Mouse (Mus musculus): ENCODE results near the gene Dnaja4. TPM values are rescaled to one million over a fixed set of nuclear protein-coding genes. Genes with fewer than 3 reads are reported as not detected.

The Dnaja4 gene
- polyA plus RNA-seq, 1 experiment from 2014 or later, result 5.5 TPM

GRCm38 (mm10) chr9:54707288-54707999 is 8.8 kb downstream of the Dnaja4 start:
- H3K27ac ChIP-seq (ENCODE audit: low read depth, low read length), result peak overlapping the region; percentile 63; the same call in 1 of the 2 replicates
- no peak overlapping the region for H3K9ac ChIP-seq (ENCODE audit: low read length)
- no peak overlapping the region for H3K4me3 ChIP-seq (ENCODE audit: low read depth, low read length)
- ATAC-seq, result peak; percentile 85
- peaks cover 4% of the 10 kb centered on the region; the same call in 1 of the 2 replicates for H3K4me1 ChIP-seq (ENCODE audit: control insufficient read depth, insufficient read depth, low read length)
- peaks cover 14% of the 10 kb centered on the region for H3K36me3 ChIP-seq (ENCODE audit: control insufficient read depth, insufficient read depth, low read length)
- H3K9me3 ChIP-seq (replicated peaks; ENCODE audit: control insufficient read depth, low read length), result no peaks in the 10 kb centered on the region
- H3K27me3 ChIP-seq (replicated peaks; ENCODE audit: control insufficient read depth, insufficient read depth, low read length), result no peaks in the 10 kb centered on the region
- WGBS, result 13% methylated on average over 8 of the region's 8 CpGs
- peak; percentile 81 for DNase-seq (ENCODE audit: low spot score)
- H3K4me2 ChIP-seq (ENCODE audit: low read length), result no peak overlapping the region

- DNase-seq (ENCODE audit: low spot score), result no peak
- no peaks in the 10 kb centered on the region for H3K27me3 ChIP-seq (replicated peaks; ENCODE audit: control insufficient read depth, insufficient read depth, low read length)
- H3K4me1 ChIP-seq (ENCODE audit: control insufficient read depth, insufficient read depth, low read length), result peaks cover 4% of the 10 kb centered on the region; the same call in 1 of the 2 replicates
- peak overlapping the region; percentile 63; the same call in 1 of the 2 replicates for H3K27ac ChIP-seq (ENCODE audit: low read depth, low read length)
- no peak overlapping the region for H3K9ac ChIP-seq (ENCODE audit: low read length)
- no peak overlapping the region for H3K4me3 ChIP-seq (ENCODE audit: low read depth, low read length)
- no peak overlapping the region for H3K4me2 ChIP-seq (ENCODE audit: low read length)
- H3K9me3 ChIP-seq (replicated peaks; ENCODE audit: control insufficient read depth, low read length), result no peaks in the 10 kb centered on the region
- WGBS, result 86% methylated on average over 5 of the region's 5 CpGs
- no peak for ATAC-seq
- H3K36me3 ChIP-seq (ENCODE audit: control insufficient read depth, insufficient read depth, low read length), result peaks cover 18% of the 10 kb centered on the region
Measured at GRCm38 (mm10) chr9:54708085-54708484, 9.4 kb downstream of the Dnaja4 start.

DNA sequence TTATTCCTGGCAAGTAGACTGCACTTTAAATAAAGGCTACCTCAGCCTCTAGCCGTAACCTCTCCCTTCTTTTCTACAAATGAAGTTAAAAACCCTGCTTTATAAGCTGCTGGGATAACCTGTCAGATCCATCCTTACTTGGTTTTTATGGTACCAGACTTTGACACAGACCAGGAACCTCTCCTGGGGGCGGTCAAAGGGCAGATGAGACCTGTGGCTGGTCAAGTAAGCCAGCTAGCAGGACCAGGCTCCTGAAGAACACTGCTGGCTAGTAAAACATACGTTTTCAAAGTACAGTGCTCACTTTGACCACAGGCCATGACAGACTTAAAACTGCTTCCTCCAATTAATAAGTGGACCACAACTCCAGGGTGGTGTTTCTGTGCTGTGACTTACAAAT is 17.1 kb downstream of the Dnaja4 start:
- ATAC-seq, result no peak
- Histone ChIP-seq H3K27ac (ENCODE audit: low read depth, low read length) (no peak overlapping the region), H3K9ac (ENCODE audit: low read length) (no peak overlapping the region), H3K27me3 (replicated peaks; ENCODE audit: control insufficient read depth, insufficient read depth, low read length) (no peaks in the 10 kb centered on the region), H3K4me3 (ENCODE audit: low read depth, low read length) (no peak overlapping the region), H3K4me1 (ENCODE audit: control insufficient read depth, insufficient read depth, low read length) (no peaks in the 10 kb centered on the region), H3K4me2 (ENCODE audit: low read length) (no peak overlapping the region), H3K9me3 (replicated peaks; ENCODE audit: control insufficient read depth, low read length) (no peaks in the 10 kb centered on the region), H3K36me3 (ENCODE audit: control insufficient read depth, insufficient read depth, low read length) (peaks cover 83% of the 10 kb centered on the region)
- 94% methylated on average over 3 of the region's 3 CpGs for WGBS
- no peak for DNase-seq (ENCODE audit: low spot score)

DNA sequence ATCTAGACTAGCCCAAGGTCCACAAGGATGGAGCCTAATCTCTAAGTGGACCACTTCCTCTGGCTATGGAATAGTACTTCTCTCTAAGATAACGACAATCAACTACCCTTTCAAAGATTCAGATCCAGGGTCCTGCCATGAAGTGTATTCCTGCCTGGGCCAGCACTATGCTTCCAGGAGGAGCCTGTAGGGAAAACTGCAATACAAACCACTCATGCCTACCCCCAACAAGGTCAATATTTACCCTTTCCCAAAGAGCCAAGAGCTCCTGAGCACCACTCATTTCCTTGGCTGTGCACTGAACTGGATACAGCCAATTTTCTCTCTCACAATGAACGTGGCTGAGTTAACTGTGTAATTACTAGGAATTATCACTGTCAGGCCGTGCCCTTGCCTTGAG is 18.9 kb downstream of the Dnaja4 start:
- WGBS, result 76% methylated on average over 3 of the region's 3 CpGs

GRCm38 (mm10) chr9:54722156-54722555 is 23.5 kb downstream of the Dnaja4 start:
- no peak overlapping the region for H3K9ac ChIP-seq (ENCODE audit: low read length)
- no peak for ATAC-seq
- no peak overlapping the region for H3K4me3 ChIP-seq (ENCODE audit: low read depth, low read length)
- no peak overlapping the region for H3K27ac ChIP-seq (ENCODE audit: low read depth, low read length)
- peaks cover 96% of the 10 kb centered on the region for H3K36me3 ChIP-seq (ENCODE audit: control insufficient read depth, insufficient read depth, low read length)
- no peak for DNase-seq (ENCODE audit: low spot score)
- H3K9me3 ChIP-seq (replicated peaks; ENCODE audit: control insufficient read depth, low read length), result no peaks in the 10 kb centered on the region
- H3K27me3 ChIP-seq (replicated peaks; ENCODE audit: control insufficient read depth, insufficient read depth, low read length), result no peaks in the 10 kb centered on the region
- H3K4me1 ChIP-seq (ENCODE audit: control insufficient read depth, insufficient read depth, low read length), result no peaks in the 10 kb centered on the region
- WGBS, result 79% methylated on average over 7 of the region's 7 CpGs
- no peak overlapping the region for H3K4me2 ChIP-seq (ENCODE audit: low read length)

More for the DNA sequence above, 18.9 kb downstream of the Dnaja4 start:
- Histone ChIP-seq H3K4me3 (ENCODE audit: low read depth, low read length) (no peak overlapping the region), H3K36me3 (ENCODE audit: control insufficient read depth, insufficient read depth, low read length) (peaks cover 92% of the 10 kb centered on the region), H3K27me3 (replicated peaks; ENCODE audit: control insufficient read depth, insufficient read depth, low read length) (no peaks in the 10 kb centered on the region), H3K27ac (ENCODE audit: low read depth, low read length) (no peak overlapping the region), H3K9me3 (replicated peaks; ENCODE audit: control insufficient read depth, low read length) (no peaks in the 10 kb centered on the region), H3K9ac (ENCODE audit: low read length) (no peak overlapping the region), H3K4me2 (ENCODE audit: low read length) (no peak overlapping the region), H3K4me1 (ENCODE audit: control insufficient read depth, insufficient read depth, low read length) (no peaks in the 10 kb centered on the region)
- DNase-seq (ENCODE audit: low spot score) (no peak), ATAC-seq (no peak)

DNA sequence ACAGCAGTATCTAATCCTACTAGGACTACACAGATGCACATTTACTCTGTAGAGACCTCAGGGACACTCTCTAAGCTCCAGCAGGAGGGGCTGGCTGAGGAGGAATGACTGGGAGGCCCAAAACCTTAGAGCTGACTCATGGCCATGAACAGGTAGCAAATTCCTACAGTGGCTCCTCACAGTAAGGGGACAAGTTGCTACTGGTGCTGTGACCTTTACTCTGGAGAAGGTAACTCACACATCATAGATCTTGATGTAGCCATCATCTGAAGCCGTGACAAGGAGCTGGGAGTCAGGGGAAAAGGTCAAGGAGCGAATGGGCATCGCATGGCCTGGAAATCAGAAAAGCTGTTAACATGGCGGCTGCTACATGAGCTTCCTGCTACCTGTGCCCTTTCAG is 23.9 kb downstream of the Dnaja4 start:
- Histone ChIP-seq H3K9me3 (replicated peaks; ENCODE audit: control insufficient read depth, low read length) (no peaks in the 10 kb centered on the region), H3K4me3 (ENCODE audit: low read depth, low read length) (no peak overlapping the region), H3K9ac (ENCODE audit: low read length) (no peak overlapping the region), H3K4me2 (ENCODE audit: low read length) (no peak overlapping the region), H3K36me3 (ENCODE audit: control insufficient read depth, insufficient read depth, low read length) (peaks cover 96% of the 10 kb centered on the region), H3K27me3 (replicated peaks; ENCODE audit: control insufficient read depth, insufficient read depth, low read length) (no peaks in the 10 kb centered on the region), H3K4me1 (ENCODE audit: control insufficient read depth, insufficient read depth, low read length) (no peaks in the 10 kb centered on the region), H3K27ac (ENCODE audit: low read depth, low read length) (no peak overlapping the region)
- ATAC-seq, result no peak
- WGBS, result 98% methylated on average over 4 of the region's 4 CpGs
- no peak for DNase-seq (ENCODE audit: low spot score)

GRCm38 (mm10) chr9:54726315-54726714 is 27.6 kb downstream of the Dnaja4 start:
- Histone ChIP-seq H3K27me3 (replicated peaks; ENCODE audit: control insufficient read depth, insufficient read depth, low read length) (no peaks in the 10 kb centered on the region), H3K9ac (ENCODE audit: low read length) (no peak overlapping the region), H3K4me3 (ENCODE audit: low read depth, low read length) (no peak overlapping the region), H3K27ac (ENCODE audit: low read depth, low read length) (no peak overlapping the region), H3K9me3 (replicated peaks; ENCODE audit: control insufficient read depth, low read length) (no peaks in the 10 kb centered on the region), H3K4me1 (ENCODE audit: control insufficient read depth, insufficient read depth, low read length) (no peaks in the 10 kb centered on the region), H3K4me2 (ENCODE audit: low read length) (no peak overlapping the region), H3K36me3 (ENCODE audit: control insufficient read depth, insufficient read depth, low read length) (peaks cover 87% of the 10 kb centered on the region)
- DNase-seq (ENCODE audit: low spot score), result no peak
- WGBS, result 85% methylated on average over 5 of the region's 5 CpGs
- ATAC-seq, result no peak

DNA sequence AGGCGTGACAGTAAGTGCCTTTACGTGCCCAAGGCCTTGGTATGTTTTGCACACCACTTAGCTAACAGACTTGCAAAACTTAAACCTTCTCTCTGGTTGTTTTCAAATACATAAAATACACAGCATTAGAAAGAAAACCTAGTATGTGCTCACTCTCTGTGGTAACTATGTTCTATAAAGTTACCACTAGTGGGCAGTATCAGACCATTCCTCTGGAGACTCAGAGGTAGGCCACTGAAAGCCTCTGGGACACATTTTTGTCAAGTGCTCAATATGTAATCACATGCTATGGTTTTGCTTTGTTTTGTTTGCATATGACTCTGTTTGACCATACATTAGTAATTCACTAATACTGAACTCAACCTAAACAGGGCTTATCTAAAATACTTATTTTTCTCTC is 33.4 kb downstream of the Dnaja4 start:
- ATAC-seq (no peak), DNase-seq (ENCODE audit: low spot score) (peak; percentile 71)
- WGBS, result 90% methylated on average over 2 of the region's 2 CpGs
- H3K9me3 ChIP-seq (replicated peaks; ENCODE audit: control insufficient read depth, low read length), result no peaks in the 10 kb centered on the region
- no peak overlapping the region for H3K4me3 ChIP-seq (ENCODE audit: low read depth, low read length)
- H3K4me1 ChIP-seq (ENCODE audit: control insufficient read depth, insufficient read depth, low read length), result peaks cover 10% of the 10 kb centered on the region; the same call in 1 of the 2 replicates
- H3K9ac ChIP-seq (ENCODE audit: low read length), result no peak overlapping the region
- no peaks in the 10 kb centered on the region for H3K27me3 ChIP-seq (replicated peaks; ENCODE audit: control insufficient read depth, insufficient read depth, low read length)
- H3K36me3 ChIP-seq (ENCODE audit: control insufficient read depth, insufficient read depth, low read length), result peaks cover 29% of the 10 kb centered on the region
- H3K27ac ChIP-seq (ENCODE audit: low read depth, low read length), result no peak overlapping the region
- H3K4me2 ChIP-seq (ENCODE audit: low read length), result 0 out of 2 replicates have a peak overlapping the region, but pooled peaks have one; percentile 5

DNA sequence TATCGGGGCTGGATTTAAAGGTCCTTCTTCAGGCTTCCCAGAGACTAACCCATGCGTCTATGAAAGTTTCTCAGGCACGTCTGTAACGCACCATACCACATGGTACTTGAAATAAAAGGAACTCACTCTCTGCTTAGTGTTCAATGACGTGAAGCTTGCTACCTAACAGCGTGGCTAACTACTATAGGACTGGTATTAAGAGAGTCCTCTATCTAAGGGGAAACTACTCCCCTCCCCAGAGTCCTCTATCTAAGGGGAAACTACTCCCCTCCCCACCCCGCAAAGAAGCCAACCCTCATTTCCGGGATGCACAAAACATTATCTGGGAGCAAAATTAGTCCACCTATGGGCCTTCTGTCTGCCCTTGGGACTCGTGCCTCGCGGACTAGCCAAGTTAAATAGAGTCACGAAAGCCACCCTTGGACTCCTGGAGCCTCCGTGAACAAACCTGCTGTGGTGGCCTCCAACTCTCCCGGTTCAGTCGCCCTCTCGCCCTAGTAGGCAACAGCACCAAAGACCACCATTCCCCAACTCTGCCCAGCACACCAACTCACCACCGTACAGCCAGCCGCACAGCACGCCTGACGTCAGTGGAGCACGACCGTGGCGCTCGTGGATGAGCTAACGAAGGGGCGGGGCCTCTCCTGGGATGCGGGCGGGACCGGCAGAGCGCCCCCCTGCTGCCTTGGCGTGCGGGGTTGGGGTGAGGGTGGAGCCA is 35.4 kb downstream of the Dnaja4 start, which contains the start of gene Wdr61:
TSS of gene Wdr61 (minus strand) at position 599 of the 718 bp plus-strand sequence.
- H3K9ac ChIP-seq (ENCODE audit: low read length), result peak within 1 kb of the TSS; percentile 70
- peak; percentile 98 for ATAC-seq
- 2% methylated on average over 32 of the region's 32 CpGs for WGBS
- H3K27ac ChIP-seq (ENCODE audit: low read depth, low read length), result no peak within 1 kb of the TSS
- peaks cover 9% of the 10 kb centered on the region for H3K36me3 ChIP-seq (ENCODE audit: control insufficient read depth, insufficient read depth, low read length)
- DNase-seq (ENCODE audit: low spot score), result peak; percentile 97
- no peaks in the 10 kb centered on the region for H3K27me3 ChIP-seq (replicated peaks; ENCODE audit: control insufficient read depth, insufficient read depth, low read length)
- peaks cover 10% of the 10 kb centered on the region; the same call in 1 of the 2 replicates for H3K4me1 ChIP-seq (ENCODE audit: control insufficient read depth, insufficient read depth, low read length)
- H3K9me3 ChIP-seq (replicated peaks; ENCODE audit: control insufficient read depth, low read length), result no peaks in the 10 kb centered on the region
- peak within 1 kb of the TSS; percentile 55 for H3K4me3 ChIP-seq (ENCODE audit: low read depth, low read length)
- H3K4me2 ChIP-seq (ENCODE audit: low read length), result peak within 1 kb of the TSS; percentile 72
